Mouse (Mus musculus) kidney, adult 18-20 months (tissue): ENCODE measurements around the gene Moap1.
A peak's percentile ranks its signal among the peaks of the same experiment; 100 is the strongest.

Source experiments
- DNase-seq: peaks from one replicate; pipeline ENCODE4 v3.0.0; 2021

Gene Moap1

DNA sequence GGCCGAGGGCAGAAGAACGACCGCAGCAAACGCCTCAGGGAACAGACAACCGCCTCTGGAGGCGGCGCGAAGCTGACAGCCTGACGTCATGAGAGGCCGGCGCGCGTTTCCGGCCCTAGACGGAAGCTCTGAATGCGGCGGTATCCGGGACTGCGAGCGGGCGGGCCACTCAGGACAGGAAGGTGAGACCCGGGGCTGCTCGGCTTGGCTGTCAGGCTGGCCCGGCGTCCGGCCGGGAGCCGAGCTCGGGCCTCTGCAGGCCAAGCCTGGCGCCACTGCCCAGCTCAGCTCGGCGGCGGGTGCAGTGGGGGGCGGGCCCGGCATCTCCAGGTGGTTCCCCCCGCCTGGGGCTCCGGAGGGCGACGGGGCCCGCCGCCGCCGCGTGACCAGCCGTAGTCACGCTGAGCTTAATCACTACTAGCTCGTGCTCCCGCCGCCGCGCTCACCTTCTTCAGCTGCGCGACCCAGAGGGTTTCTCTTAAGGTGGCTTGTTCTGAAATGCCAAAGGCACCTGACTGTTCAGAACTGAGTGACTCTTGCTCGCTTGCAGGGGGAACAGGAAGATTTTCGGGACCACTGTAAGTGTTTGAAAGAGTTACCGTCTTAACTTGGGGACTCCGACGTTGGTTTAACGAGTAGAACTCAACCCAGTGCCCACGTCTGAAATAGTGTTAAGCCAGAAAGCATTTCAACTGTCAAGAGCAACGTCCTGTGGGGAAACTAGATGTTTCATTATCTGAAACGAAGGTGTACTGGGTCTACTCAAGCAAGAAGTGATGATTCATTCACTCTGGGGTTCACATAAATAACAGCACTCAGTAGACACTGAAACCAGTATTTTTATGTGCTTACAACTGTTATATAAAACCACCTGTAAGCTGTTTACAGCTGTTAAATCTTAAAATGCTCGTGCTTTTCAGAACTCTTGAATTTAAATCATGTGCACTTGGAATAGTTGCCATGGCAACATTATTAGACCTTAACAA is at the start of gene Moap1, which contains the start of gene Tmem251:
Moap1 (minus strand) TSS at position 73 of the 986 bp plus-strand sequence.
Tmem251 (plus strand) TSS at position 174 of the 986 bp plus-strand sequence.
- DNase-seq = peak; percentile 92

DNA sequence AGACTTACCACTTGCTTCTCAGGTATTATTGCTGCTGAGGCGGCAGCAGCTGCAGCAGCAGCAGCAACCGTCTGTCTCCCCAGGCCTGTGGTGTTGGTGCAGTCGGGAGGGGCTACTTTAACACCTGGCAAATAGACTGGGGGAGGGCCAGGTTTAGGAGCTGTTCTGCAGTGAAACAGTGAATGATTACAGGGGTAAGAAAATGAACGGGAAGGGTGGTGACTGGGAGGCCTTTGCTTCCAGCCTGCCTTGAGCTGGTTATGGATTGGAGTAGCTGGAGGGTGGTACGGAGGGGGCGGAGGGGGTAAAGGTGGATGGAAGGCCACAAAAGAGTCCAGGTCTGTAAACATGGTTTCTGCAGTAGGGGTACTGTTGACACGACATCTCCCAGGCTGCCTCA is 44.5 kb upstream of the Moap1 start:
- DNase-seq = no peak

DNA sequence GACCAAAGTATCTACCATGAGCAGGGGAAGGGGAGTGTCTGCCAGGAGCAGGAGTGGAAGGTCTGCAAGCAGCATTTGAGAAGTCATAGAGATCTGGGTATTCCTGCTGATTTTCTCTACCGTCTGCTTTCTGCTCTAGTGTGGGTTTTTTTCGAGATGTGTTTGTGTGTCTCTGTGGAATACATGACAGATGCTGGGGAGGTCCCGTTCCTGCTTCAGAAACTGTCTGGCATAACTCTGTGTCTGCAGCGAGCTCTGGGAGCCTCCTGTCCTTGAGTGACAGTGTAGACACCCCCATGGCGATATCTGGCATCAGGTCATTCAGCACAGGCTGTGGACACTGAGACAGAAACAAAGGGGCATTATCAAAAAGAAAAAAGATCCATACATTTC is 42.1 kb upstream of the Moap1 start:
- no peak for DNase-seq

GRCm38 (mm10) chr12:102784899-102785592 is 41.6 kb upstream of the Moap1 start:
- DNase-seq = no peak

- DNase-seq = no peak
Measured at GRCm38 (mm10) chr12:102782841-102783240, 39.4 kb upstream of the Moap1 start.

GRCm38 (mm10) chr12:102779452-102779851 is 36.0 kb upstream of the Moap1 start:
- DNase-seq = no peak

- DNase-seq = no peak
Measured at GRCm38 (mm10) chr12:102778151-102778550, 34.7 kb upstream of the Moap1 start.

DNA sequence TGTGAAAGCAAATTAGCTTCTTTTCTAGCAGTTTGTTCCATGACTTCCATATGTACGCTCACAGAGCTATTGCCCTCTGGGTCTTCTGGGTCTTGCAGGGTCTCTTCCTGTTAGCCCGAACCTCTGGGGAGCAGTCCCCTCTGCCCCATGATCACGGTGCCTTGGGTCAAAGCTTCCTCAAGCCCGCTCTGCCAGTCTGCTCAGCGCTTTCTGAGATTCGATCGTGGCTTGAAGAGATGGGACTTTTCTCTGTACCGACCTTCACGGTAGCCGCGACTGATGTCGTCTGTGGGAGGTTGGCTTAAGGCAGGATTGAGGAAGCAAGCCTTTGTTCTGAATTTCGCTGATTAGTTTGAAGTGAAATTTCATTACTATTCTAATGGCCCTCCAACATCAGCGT is 32.6 kb upstream of the Moap1 start:
- DNase-seq = no peak

DNA sequence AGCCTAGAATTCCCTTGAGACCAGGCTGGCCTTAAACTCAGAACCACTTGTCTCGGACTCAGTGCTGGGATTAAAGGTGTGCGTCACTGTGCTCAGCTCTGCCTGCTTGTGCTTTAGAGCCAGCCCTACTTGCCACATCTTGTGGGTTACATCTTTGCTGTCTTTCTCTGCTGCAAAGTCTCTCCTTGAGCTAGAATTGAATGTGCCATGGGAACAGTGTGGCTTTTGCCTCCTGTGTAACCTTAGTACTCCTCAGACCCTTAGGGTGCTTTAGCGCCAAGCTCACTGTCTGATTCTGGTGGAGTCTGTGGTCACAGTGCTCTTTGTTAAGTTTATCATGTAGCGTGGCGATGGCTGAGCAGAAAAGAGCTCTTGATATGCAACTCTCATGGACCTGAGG is 29.2 kb upstream of the Moap1 start:
- DNase-seq = no peak

DNA sequence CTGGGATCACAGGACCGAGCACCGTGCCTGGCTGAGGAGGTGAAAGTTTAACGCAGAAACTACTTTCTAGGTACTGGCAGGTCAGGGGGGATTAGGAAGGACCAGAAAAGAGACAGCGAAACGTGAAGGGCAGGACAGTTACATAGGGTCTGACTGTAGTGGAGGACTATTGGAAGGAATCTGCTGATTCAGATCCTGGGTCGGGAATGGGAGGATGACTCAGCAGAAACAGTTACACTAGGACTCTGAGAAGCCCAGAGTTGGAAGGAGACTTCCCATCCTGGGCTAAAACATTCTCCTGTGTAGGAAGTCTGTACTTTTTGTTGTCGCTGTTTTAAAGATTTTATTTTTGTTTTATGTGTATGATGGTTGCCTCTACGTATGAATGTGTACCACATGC is 28.1 kb upstream of the Moap1 start:
- no peak for DNase-seq

- DNase-seq = no peak
Measured at GRCm38 (mm10) chr12:102769000-102769399, 25.5 kb upstream of the Moap1 start.

GRCm38 (mm10) chr12:102763696-102764095 is 20.2 kb upstream of the Moap1 start:
- DNase-seq = no peak

DNA sequence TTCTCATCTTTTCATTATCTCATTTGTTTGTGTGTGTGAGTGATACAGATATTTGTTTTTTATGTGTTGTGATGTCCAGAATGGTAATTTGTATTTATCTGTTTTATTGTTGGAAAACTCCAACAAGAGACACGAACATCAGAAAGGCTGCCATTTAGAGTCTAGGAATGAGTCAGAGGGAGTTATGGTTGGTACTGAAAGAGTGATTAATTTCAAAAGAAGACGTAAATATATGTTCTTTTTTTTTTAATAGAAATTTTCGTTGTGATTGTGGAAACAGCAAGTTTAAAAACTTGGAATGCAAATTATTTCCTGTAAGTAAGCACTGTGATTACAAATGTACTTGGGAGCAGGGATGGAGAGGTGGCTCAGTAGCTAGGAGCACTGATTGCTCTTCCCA is 18.2 kb upstream of the Moap1 start:
- no peak for DNase-seq

- DNase-seq = no peak
Measured at GRCm38 (mm10) chr12:102758936-102759335, 15.5 kb upstream of the Moap1 start.

GRCm38 (mm10) chr12:102758403-102758756 is 14.9 kb upstream of the Moap1 start, which contains the start of gene Gm20604:
Gm20604 (minus strand) TSS chr12:102758672.
- DNase-seq = no peak

- peak; percentile 97 for DNase-seq
Measured at GRCm38 (mm10) chr12:102757689-102758402, 14.4 kb upstream of the Moap1 start, which contains the start of the genes Gm28051, Gon7 and Ubr7. Gm28051 (minus strand) TSS chr12:102757765. Gon7 (minus strand) TSS chr12:102757803. Ubr7 (plus strand) TSS chr12:102757967.

DNA sequence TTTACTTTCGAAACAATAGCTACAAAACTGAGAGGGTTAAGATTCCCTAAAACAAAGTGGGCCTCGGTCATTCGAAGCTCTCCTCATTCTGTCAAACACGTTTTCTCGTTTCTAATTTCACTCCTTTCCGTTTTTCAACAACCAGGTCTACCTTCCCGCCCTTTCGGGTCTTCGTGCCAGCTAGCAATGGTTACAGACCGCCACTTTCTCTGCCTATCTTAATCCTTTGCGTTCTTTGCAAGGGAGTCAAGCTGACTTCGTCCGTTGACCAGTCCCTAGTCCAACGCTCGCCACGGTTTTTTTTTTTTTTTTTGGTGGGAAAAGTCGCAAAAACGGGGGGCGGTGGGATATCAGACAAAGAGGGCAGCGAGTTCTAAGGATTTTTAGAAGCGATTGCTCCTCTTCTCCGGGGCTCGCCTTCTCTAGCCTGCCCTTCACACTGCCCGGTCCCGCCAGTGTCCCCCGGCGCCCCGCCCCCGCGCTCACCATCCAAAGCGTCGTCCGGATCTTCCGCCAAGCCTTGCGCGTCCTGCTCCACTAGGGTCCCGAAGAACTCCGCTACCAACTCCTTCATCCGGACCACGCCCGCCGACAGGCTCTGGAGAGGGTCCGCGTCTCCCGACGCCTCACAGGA is 13.7 kb upstream of the Moap1 start:
- no peak for DNase-seq

DNA sequence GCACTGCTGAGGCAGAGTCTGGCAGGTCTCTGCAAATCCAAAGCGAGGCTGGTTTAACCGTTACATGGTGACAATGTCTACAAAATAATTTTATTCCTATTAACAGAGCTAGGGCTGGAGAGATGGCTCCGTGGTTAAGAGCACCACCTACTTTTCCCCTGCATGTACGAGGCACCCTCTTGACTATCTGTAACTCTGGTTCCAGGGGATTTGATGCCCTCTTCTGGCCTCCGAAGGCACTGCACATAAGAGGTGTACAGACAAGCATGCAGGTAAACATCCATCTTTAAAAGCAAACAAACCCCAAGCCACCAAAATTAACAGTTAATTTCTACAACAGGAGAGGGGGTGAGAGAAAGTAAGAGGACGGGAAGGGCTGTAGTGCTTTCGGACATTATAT is 12.8 kb upstream of the Moap1 start:
- no peak for DNase-seq

DNA sequence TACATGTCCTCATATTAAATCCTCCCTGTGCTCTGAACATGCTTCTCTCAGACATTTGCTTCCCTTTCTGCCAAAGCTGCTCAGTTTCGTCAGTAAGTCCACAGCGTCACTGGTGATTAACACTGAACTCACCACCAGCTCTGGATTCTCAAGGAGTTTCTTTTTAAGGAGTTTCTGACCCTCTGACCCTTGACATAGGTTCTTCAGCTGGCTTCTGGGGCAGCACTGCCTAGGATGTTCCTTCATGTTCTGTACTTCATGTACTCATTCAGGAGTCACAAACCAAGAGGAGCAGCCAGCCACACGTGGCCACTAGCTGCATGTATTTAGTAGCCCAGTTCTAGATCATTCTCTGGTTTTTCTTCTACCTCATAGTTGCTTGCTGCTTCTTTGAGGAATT is 4.8 kb upstream of the Moap1 start:
- no peak for DNase-seq

DNA sequence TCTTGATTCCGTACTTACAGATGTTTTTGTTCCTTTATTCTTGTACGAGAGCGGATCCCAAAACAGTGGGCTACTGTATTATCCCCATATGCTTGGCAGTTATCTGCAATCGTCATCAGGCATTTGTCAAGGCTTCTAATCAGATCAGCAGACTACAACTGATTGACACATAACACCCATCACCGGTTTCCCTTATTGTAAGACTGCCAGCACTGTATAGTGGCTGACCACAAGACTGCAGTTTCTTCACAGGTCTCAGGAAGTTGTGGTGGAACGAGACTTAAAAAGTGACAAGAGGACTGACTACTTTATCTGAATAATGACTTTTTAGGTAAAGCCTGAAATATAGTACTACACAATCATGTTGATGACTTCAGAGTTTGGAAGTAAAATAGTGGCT is 1.4 kb upstream of the Moap1 start:
- DNase-seq = no peak

DNA sequence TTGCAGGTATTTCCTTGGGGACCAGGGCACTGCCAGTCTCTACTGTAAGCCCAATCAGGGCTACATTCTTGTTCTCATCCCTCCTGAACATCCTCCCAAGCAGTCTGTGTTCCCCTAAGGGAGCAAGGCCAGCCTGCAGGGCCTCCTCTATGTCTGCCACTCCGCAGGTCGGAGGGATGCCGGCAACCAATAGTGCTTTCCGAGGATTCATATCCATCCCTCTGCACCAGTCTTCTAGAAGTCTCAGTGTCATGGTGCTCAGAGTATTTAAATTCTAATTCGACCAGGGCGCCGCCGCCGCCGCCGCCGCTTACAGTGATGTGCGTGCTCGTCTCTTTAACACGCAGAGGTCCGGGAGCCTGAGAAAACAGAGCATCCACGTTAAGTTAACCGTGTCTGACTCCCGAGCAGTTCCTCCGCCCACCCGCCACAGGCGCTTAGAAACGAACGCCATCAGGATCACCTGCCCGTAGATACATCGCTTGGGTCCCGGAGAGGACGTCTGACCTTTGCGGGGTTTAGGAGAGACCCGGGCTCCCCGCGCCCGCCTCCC is 349 bp downstream of the Moap1 start:
- DNase-seq = no peak

DNA sequence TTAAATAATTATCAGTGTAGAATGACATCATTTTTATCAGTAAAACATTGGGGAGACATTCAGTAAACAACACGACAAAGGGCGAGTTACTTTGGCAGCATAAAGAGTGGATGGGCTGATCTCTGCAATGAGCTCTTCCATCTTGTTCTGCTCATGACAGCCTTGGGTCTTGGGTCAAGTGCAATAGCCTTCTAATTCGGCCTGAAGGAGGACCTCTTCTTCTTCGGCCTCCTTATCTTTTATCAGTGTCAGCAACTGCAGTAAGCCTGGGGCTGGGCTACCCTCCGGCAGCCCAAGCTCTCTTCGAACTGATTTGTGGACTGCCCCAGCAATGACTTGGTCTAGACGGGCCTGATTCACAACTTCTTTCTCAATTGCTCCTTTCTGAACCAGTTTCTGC is 1.4 kb downstream of the Moap1 start:
- no peak for DNase-seq
